Mouse (Mus musculus) hindbrain, embryonic 10.5 days (tissue): ENCODE measurements around the gene Pex14. TPM values are rescaled to one million over a fixed set of nuclear protein-coding genes. Genes with fewer than 3 reads are reported as not detected.

Experiments used
- polyA plus RNA-seq: library from polyadenylated mRNA; unstranded; fragments of >200 nt; fragmentation: Nextera tagmentation; extraction: Ambion mirVana; gene quantifications from 2 replicates; pipeline ENCODE4 v1.2.1, GENCODE M21; 2016

The Pex14 gene
- polyA plus RNA-seq, 1 experiment from 2014 or later, result 60.8 TPM

Other genes starting within 250 kb of the Pex14 start
- 33.1 and 36.3 TPM in 2 replicates for gene Dffa, start 4.3 kb upstream of the Pex14 start, polyA plus RNA-seq
- 0.25 and 1.0 TPM in 2 replicates for gene Cort, start 26.9 kb upstream of the Pex14 start, polyA plus RNA-seq
- gene Cenps, start 37.8 kb upstream of the Pex14 start, polyA plus RNA-seq, result 56.0 and 61.9 TPM in 2 replicates
- 143 and 161 TPM in 2 replicates for gene Pgd, start 66.9 kb upstream of the Pex14 start, polyA plus RNA-seq
- 77.1 and 90.9 TPM in 2 replicates for gene Kif1b, start 207.8 kb upstream of the Pex14 start, polyA plus RNA-seq